Mouse (Mus musculus) retina, embryonic 14.5 days (tissue): ENCODE measurements around the gene Cst8.
A peak's percentile ranks its signal among the peaks of the same experiment; 100 is the strongest.
"Not testable (repeated sequence)": the region's sequence is repeated elsewhere in the genome, so short reads cannot be mapped to it uniquely, and the experiment has no call there.

Experiments used
- DNase-seq: peaks from one replicate; pipeline ENCODE4 v3.0.0-alpha.2; 2015; ENCODE audit warnings: low spot score

Gene Cst8

GRCm38 (mm10) chr2:148798485-148798884, at the start of gene Cst8:
Gene Cst8 (plus strand): TSS chr2:148798785.
- no peak for DNase-seq

- DNase-seq = no peak
These were observed 48.5 kb upstream of the Cst8 start, which contains the start of gene Cstl1 for GRCm38 (mm10) chr2:148750058-148750457. Gene Cstl1 (plus strand): TSS chr2:148750358.

GRCm38 (mm10) chr2:148751893-148752813, 46.4 kb upstream of the Cst8 start:
- DNase-seq = peak; percentile 93

- no peak for DNase-seq
These were observed 44.2 kb upstream of the Cst8 start for GRCm38 (mm10) chr2:148754310-148754846.

GRCm38 (mm10) chr2:148763648-148764388, 34.8 kb upstream of the Cst8 start:
- no peak for DNase-seq

GRCm38 (mm10) chr2:148771397-148771796, 27.2 kb upstream of the Cst8 start, which contains the start of gene Cst11:
Gene Cst11 (minus strand): TSS chr2:148771497.
- not testable (repeated sequence) for DNase-seq

GRCm38 (mm10) chr2:148781709-148782108, 16.9 kb upstream of the Cst8 start, which contains the start of gene 8030411F24Rik:
Gene 8030411F24Rik (plus strand): TSS chr2:148782009.
- no peak for DNase-seq

GRCm38 (mm10) chr2:148789142-148789541, 9.4 kb upstream of the Cst8 start, which contains the start of gene Cst12:
Gene Cst12 (plus strand): TSS chr2:148789361.
- no peak for DNase-seq

GRCm38 (mm10) chr2:148801491-148801921, 2.9 kb downstream of the Cst8 start:
- no peak for DNase-seq

- DNase-seq = no peak
These were observed 8.1 kb downstream of the Cst8 start for GRCm38 (mm10) chr2:148806696-148807095.

- no peak for DNase-seq
These were observed 21.3 kb downstream of the Cst8 start, which contains the start of gene Cst13 for GRCm38 (mm10) chr2:148819909-148820308. Gene Cst13 (plus strand): TSS chr2:148820081.

GRCm38 (mm10) chr2:148825986-148826385, 27.4 kb downstream of the Cst8 start:
- DNase-seq = no peak

GRCm38 (mm10) chr2:148834912-148835311, 36.3 kb downstream of the Cst8 start, which contains the start of gene Cst9:
Gene Cst9 (plus strand): TSS chr2:148835147.
- DNase-seq = no peak

- no peak for DNase-seq
These were observed 39.6 kb downstream of the Cst8 start for GRCm38 (mm10) chr2:148838075-148838777.

- DNase-seq = no peak
These were observed 40.6 kb downstream of the Cst8 start for GRCm38 (mm10) chr2:148839224-148839623.

GRCm38 (mm10) chr2:148851116-148851906, 52.7 kb downstream of the Cst8 start:
- DNase-seq = peak; percentile 86
